Mouse (Mus musculus): ENCODE measurements around the gene Hoxb4.

The Hoxb4 gene

DNA sequence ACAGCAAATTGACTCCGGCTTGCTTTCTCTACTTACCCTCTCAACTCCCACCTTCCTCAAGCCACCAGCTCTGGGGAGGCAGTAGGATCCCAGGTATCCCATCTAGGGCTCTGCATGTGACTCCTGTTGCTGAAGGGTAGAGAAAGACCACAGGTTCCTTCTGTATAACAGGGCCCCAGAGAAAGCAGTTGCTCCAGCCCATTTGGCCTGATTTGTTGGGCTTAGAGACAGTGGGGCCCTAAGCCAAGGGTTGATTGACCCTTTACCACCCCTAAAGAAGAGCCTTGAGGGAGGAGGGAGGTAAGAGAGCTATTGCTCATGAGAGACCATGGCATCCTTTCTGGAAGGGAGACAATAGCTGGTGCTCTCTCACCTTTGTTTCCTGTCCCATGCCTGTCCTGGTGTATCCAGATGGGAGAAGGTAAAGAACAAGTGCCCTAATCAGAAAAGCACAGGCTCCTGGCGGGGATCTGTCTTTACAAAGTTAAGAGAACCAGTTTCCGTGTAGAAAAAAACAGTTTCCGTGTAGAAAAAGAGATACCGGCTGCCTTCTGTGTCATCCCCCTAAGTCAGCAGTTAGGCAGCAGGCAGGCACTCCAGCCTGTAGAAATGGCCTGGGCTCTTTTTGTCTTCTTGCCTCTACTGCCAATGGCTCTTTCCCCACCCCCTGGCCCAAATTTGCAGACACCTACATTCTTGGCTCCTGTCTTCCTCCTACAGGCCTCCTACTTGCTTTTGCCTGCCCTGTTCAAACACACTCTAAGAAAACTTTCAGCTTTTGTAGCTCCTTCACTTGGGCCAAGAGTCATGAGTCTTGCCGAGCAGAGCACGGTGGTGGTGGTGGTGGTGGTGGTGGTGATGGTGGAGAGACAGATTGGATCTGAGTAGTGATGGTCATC lies 21.1 kb downstream of the Hoxb4 start:
- no peak for DNase-seq

DNA sequence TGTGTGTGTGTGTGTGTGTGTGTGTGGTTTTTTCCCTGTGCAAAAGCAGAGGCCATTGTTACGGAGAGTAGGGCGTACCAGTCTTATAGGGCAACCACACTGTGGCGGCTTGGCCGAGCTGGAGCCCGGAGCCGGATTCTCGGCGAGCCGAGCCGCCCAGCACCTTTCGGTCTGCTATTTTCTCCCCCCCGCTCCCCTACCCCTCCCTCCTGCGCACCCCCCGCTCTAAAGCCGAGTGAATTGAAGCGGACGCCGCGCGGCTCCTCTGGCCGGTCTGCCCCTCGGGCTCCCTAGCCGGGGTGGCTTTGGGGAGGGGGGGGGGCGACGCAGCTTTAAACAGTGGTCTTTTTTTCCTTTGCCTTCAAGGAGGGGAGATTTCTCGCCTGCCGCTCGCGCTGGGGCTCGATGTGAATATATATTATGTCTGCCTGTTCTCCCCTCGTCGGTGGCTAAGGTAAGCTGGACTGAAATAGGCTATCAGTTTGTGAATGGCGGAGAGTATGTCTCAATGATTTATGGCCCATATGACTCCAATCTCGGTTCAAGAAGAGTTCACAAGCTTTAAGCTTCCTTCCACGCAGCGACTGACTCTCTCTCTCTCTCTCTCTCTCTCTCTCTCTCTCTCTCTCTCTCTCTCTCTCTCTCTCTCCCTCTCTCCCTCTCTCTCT lies 22.8 kb downstream of the Hoxb4 start:
- peak; percentile 70 for DNase-seq

DNA sequence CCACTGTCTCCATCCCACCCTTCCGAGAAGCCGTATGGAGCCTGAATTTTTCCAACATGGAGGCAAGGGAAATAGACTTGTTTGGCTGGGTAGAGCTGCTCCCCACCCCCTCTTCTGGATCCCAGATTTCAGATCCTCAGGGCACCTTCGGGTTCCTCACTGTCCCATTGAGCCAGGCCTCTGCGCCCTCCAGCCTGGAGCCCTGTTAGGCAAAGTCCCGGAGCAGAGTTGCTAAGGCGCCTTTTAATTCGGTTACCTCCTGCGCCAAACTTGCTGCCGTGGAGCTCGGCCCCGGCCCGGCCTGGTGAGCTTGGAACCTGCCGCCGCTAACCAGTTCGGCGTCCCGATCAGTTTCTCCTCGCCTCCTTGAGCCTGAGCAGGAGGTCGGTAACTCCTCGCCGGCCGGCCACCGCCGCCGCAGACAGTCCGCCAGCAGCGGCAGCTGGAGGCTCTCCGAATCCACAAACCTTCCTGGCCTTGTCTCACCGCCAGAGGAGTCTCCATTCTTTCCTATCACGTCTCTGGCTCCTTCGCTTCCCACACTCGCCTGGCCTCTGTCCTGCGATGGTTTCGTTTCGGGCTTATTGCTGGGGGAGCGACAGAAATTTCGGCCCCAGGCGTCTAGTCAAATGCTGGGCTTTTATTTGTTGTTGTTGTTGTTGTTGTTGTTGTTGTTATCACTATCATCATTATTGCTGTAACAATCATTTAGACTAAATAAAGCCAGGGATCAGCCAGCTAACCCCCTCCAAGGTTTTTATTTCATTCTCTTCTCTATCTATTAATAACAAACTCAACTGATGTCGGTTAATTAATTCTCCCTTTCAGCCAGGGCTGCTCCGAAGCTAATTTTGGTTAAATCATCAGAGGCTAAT lies 23.9 kb downstream of the Hoxb4 start:
- peak; percentile 77 for DNase-seq

DNA sequence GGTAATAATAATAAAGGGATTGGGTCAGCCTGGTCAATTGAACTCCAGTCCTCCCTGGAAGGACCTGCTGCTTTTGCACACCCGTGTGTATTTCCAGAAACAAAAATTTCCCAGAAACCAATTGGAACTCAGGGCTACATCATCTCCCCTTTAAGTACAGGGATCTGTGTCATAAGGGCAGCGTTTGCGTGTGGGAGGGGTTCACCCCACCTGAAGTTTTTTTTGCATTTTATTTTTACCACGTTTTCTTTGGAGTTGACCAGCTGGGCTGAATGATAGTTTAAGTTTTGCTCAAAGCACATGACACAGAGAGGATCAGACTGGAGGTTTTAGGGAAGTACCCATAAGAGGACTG lies 24.5 kb downstream of the Hoxb4 start:
- DNase-seq: no peak

DNA sequence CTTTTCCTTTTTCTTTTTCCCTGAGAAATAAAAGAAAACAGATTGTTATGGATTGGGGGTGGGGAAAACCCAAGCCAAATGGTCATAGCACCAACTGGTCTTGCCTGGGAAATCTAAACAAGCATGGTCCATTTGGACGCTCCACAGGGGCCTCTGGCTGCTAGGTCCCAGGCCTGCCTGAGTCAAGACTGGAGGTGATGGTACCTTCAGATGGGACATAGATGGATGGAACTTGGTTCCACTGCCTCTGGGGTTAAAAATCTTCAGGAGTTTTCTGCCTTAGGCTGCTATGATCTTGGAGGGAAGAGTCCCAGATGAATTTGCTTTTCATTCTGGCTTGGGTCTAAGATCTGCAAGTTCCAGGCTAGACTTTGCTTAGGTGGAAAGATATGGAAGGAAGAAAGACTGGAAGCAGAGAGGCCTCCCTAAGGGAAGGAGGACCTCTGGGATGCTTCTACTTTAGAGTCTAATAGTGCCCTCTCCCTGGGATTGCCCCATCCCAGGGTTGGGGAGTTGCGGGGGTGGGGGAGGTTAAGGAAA lies 25.2 kb downstream of the Hoxb4 start:
- DNase-seq: peak; percentile 21

DNA sequence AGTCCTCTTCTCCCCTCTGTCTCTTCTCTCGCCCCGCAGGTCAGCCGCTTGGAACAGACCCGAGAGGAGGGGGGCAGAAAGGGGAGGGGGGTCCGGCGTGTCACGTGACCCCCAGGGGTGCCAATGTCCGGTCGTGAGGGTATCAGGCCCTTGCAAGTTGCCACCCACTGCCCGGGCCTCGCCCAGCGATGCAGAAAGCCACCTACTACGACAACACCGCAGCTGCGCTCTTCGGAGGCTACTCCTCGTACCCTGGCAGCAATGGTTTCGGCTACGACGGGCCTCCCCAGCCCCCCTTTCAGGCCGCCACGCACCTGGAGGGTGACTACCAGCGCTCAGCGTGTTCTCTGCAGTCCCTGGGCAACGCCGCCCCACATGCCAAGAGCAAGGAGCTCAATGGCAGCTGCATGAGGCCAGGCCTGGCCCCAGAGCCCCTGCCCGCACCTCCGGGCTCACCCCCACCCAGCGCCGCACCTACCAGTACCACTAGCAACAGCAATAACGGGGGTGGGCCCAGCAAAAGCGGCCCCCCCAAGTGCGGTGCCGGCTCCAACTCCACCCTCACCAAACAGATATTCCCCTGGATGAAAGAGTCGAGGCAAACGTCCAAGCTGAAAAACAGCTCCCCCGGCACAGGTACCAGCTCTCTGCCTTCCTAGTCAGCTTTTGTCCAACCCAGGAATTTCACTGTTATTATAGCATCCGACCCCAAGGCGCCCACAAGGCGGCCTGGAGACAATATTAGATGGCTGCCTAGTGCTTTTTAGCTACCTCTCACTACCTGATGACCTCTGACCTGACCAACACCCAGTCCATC lies 26.2 kb downstream of the Hoxb4 start:
- peak; percentile 74 for DNase-seq

DNA sequence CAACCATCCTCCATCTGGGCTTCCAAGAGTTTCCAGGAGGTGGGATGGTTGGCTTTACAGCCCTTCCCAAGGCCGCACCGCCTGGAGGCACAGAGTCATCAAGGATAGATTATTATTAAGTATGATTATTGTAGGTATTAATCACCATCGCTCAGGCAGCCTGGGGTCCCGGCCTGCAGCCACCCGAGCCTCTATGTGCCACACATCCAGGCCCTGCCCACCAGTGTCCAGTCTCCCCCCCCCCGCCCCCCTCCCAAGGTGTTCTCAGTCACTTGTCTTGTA lies 26.8 kb downstream of the Hoxb4 start:
- DNase-seq: no peak

DNA sequence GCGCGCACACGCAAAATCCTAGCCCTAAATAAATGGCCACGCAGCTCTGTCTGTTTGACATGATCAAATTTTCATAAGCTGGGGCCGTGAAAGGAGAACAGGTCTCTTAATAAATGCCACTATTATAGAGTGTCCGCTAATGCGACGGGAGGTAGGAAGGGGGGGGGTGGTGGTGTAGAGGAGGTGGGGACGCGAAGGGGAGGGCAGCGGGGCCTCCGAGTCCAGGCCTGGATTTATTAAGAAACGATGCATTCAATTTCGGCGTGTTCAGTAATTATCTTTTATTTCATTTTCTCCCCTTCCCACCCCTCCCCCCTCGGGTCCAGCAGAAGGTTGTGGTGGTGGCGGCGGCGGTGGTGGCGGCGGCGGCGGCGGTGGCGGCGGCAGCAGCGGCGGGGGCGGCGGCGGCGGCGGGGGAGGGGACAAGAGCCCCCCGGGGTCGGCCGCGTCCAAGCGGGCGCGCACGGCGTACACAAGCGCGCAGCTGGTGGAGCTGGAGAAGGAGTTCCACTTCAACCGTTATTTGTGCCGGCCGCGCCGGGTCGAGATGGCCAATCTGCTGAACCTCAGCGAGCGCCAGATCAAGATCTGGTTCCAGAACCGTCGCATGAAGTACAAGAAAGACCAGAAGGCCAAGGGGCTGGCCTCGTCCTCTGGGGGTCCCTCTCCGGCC lies 27.3 kb downstream of the Hoxb4 start:
- DNase-seq: peak; percentile 58

DNA sequence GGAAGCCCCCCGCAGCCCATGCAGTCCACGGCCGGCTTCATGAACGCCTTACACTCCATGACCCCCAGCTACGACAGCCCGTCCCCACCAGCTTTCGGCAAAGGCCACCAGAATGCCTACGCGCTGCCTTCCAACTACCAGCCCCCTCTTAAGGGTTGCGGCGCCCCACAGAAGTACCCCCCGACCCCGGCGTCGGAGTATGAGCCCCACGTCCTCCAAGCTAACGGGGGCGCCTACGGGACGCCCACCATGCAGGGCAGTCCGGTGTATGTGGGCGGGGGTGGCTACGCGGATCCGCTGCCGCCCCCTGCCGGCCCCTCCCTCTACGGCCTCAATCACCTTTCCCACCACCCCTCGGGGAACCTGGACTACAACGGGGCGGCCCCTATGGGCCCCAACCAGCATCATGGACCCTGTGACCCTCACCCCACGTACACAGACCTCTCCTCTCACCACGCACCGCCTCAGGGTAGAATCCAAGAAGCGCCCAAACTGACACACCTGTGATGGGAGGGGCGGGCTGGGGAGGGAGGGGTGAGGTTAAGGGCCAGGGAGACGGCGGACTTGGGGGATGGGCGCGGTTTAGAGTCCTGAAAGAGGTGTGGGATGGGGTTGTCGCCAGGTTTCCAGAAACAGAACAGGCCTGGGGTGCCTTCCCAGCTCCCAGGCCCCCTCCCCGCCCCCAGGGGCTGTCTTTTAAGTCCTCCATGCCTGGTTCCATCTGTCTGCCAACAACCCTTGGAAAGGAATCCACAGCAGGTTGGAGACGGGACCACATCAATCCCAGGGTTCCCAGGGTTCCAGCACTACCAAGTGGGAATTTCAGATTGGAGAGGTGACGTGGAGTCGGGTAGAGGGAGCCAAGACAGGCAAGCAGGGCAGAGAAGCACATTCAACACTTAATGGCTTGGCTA lies 28.1 kb downstream of the Hoxb4 start:
- DNase-seq: peak; percentile 75

DNA sequence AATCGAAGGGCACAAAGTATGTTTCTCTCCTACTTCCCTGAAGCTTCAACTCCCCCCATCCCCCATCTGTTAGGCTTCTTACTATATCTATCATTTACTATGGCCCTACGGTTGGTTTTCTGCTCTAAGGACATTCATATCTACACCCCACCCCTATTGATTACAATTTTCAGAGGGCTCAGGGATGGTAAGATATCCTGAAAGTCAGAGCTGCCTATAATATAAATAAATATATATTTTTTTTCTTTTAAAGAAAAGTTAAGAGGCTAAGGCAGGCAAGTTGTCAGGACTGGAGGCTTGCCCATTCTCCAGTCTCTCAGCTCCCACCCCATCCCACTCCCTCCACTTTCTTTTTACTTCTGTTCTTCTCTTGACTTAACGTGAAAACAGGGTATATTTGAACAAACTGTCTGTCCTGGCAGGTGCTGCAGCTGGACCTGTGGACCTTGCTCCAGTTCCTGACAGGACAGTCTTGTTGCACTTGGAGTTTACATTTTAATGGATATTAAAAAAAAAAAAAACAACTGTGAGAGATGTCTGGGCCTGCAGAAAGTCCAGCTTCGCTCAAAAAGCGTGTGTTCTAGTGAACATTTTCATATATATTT lies 29.0 kb downstream of the Hoxb4 start:
- DNase-seq: peak; percentile 60

DNA sequence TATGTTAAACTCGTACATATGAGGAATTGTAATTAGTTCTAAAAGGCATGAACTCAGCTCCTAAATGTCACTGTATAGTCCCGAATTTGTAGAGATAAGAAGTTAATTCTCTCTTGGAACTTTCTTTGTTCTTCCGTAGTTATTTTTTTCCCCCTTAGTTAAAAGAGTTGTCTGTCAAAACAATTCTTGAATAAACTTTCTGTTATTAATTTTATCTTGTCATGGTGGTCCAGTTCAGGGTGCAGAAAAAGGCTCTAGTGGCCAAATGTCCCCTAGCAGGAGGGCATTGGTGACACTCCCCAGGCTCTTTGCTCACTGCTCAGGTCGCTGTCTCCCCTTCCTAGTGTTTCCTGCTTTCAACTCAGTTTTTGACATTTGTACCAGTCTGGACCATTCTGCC lies 29.6 kb downstream of the Hoxb4 start:
- DNase-seq: no peak

DNA sequence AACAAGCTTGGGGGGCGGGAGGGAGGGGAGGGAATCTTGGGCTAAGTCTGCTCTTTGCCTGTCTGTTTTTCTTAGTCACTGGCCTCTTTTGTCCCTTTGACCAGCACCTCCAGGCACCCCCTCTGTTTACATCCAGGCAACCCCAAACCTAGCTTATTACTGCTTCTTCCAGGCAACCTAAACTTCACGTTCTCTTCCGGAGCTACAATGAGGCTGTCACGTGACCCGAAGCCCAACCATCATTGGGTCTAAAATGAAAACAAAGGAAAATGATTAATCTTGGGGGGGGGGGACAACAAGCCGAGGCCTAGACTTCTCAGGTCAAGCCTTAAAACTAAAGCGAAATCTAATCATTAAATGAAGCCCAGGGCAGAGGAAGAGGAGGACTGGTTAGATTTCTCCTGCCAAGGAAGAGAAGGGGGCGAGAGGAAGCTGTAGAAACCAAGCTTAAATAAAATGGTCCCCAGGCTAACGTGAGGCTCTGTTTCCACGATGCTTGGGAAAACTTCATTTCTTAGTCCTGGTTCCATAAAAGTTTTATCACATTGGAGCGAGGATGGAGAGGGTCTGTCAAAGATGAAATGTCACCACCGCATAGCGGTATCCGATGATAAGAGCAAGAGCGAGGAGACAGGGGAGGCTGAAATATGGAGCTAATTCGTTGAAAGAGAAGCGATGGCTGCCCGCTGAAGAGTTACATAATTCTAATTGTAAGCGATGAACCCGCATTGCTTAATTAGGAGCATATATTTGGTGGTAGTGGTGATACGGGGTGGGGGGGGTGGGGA lies 30.3 kb downstream of the Hoxb4 start:
- peak; percentile 86 for DNase-seq

DNA sequence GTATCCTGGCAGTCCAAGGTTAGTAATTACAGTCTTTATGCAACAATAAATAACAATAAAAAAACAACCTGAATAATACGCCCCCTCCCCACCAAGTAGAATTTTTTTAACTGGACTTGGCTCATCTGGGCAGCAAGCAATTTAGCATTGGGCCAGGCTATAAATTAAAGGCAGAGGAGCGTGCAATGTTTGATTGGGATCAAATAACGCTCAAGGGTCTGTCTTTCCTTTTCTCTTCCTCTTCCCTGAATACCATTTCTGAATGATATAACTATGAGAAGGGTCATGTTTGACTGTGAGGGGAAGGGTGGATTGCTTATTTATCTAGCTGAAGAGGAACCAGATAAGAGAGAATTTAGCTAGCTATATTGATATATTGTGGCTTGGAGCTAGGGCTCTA lies 30.9 kb downstream of the Hoxb4 start:
- DNase-seq: peak; percentile 4

DNA sequence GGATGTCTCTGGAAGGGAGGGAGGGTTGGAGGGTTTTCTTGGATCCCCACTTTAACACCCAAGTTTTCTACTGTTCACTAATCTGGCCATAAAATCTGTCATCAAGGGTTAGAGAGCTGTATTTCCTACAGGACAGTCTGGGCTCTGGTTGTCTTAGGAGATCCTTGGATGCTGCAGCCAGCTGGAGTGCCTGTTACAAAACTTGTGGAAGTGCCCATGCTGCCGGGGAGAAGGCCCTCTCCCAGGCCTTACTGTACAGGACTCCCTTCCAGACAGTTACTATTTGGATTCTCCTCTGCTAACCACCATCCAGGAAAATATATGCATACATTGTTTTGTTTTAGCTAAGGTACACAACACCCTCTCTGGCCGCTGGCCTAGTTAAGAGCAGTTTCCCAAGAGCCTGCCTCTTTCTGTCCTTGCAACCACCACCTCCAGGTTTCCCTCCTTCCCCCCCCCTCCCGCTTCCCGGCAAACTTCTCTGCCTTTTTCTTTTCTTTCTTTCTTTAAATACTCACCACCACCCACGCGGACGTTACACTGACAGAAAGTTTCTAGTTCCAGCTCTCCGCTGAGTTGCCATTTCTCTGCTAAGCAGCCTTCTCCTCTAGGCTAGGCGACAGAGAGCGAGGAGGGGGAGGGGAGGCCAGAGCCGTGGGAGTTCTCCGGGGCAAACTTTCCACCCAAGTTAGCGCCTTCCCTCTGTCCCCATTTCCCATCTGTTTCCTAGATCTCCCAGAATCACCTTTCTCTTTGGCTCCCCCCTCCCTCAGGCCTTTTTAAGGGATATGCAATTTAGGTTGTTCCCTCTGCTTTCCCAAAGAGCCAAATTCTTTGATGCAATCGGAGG lies 31.6 kb downstream of the Hoxb4 start:
- DNase-seq: peak; percentile 69

DNA sequence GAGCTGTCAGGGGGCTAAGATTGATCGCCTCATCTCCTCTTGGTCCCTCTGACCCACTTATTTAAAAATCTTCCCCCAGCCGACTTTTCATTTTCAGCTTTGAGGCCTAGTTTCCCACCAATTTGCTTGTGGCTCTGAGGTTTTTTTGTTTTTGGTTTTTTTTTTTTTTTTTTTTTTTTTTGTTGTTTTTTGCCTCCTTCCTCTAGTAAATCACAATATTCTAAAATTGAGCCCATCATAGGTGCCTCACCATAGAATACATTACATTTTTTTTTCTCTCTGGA lies 32.2 kb downstream of the Hoxb4 start, which contains the start of gene Hoxb2:
TSS of gene Hoxb2 (plus strand) at position 185 of the 284 bp plus-strand sequence.
- DNase-seq: no peak

DNA sequence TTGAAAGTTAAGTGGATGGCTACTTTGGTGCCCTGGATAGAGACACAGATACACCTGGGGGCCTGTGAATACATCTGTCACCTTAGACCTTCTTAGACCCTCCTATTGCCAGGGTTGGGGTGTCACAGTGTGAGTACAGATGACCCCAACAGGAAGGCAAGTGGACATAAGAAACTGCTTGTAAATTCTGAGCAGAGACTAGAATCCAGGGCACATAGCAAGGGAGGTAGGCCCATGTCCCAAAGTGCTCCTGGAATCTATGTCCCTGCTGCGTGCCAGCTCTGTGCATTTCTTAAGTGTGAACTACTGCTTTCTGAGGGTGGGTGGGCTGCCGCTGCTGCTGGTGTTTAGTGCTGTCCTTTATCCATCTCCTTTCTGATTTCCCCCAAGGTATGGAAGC lies 32.7 kb downstream of the Hoxb4 start:
- DNase-seq: no peak

DNA sequence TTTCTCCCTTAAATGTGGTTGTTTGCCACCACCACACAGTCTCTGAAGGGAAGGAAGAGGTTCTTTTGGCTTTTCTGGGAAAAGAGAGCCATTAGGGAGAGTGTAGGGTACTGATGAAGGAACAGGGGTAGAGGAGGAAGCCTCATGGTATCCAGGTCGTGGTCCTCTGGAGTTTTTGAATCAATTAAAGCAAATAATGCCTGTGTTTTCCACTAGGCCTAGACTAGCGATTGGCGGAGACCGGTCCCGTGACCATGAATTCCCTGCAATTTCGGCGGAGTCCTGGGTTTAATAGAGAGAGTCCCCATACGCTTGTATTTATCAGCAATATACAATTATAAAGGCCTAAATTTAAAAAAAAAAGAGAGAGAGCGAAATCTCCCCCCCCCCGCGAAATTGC lies 33.2 kb downstream of the Hoxb4 start:
- peak; percentile 73 for DNase-seq

DNA sequence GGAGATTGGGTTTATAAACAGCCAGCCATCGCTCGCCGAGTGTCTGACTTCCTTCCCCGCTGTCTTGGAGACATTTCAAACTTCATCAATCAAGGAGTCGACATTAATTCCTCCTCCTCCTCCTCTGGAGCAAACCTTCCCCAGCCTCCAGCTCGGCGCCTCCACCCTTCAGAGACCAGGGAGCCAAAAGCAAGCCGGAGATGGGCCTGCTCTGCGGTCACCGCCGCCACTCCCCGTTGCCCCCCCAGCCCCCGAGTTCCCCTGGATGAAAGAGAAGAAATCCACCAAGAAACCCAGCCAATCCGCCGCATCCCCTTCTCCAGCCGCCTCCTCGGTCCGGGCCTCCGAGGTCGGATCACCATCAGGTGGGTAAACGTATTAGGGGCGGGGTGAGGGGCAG lies 33.8 kb downstream of the Hoxb4 start:
- DNase-seq: peak; percentile 84
